Mouse (Mus musculus) MEL (cell line): Measurements from ENCODE around the gene Dab2.

Experiments
- CTCF ChIP-seq, 3 experiments: IDR thresholded peaks in 2 of 3; conservative IDR thresholded peaks in 1 of 3; 2 replicates each; pipeline ENCODE4 v1.5.1; 2011 to 2012; ENCODE audit warnings: low read length in 3 of 3, low read depth in 2 of 3, mild to moderate bottlenecking in 2 of 3, improper control_type of control experiment in 1 of 3, inconsistent platforms in 1 of 3, mixed read lengths in 1 of 3, moderate library complexity in 1 of 3; ENCODE audit not compliant: control insufficient read depth in 1 of 3, insufficient read depth in 1 of 3, poor library complexity in 1 of 3, severe bottlenecking in 1 of 3
- E2F4 ChIP-seq: IDR thresholded peaks from 2 replicates; pipeline ENCODE4 v1.6.1; 2011; ENCODE audit warnings: low read depth, low read length, improper control_type of control experiment, borderline replicate concordance
- ELF1 ChIP-seq: IDR thresholded peaks from 2 replicates; pipeline ENCODE4 v1.6.1; 2014; ENCODE audit warnings: low read depth, mild to moderate bottlenecking, inconsistent platforms, low read length, improper control_type of control experiment, moderate library complexity
- HCFC1 ChIP-seq: IDR thresholded peaks from 2 replicates; pipeline ENCODE4 v1.6.1; 2012; ENCODE audit warnings: low read depth, mild to moderate bottlenecking, inconsistent platforms, low read length, improper control_type of control experiment, moderate library complexity
- MAX ChIP-seq: IDR thresholded peaks from 2 replicates; pipeline ENCODE4 v1.6.1; 2011; ENCODE audit warnings: low read length, improper control_type of control experiment
- POLR2A ChIP-seq, 2 experiments: IDR thresholded peaks; 2 replicates each; pipeline ENCODE4 v1.6.1; 2011 to 2012; ENCODE audit warnings: low read length in 2 of 2, mild to moderate bottlenecking in 2 of 2, control low read depth in 1 of 2, improper control_type of control experiment in 1 of 2, low read depth in 1 of 2, moderate library complexity in 1 of 2; ENCODE audit not compliant: control insufficient read depth in 1 of 2, insufficient read depth in 1 of 2, poor library complexity in 1 of 2
- TBP ChIP-seq: IDR thresholded peaks from 2 replicates; pipeline ENCODE4 v1.8.0; 2011; ENCODE audit warnings: low read depth, low read length, improper control_type of control experiment
- UBTF ChIP-seq: IDR thresholded peaks from 2 replicates; pipeline ENCODE4 v1.6.1; 2012; ENCODE audit warnings: low read depth, mild to moderate bottlenecking, inconsistent platforms, low read length, improper control_type of control experiment, moderate library complexity, borderline replicate concordance; ENCODE audit not compliant: insufficient read depth

GRCm38 (mm10) chr15:6406771-6407170 is 107.2 kb downstream of the Dab2 start:
- no peak for TF ChIP-seq E2F4
- TF ChIP-seq ELF1, result no peak
- no peak for TF ChIP-seq CTCF (IDR thresholded peaks at IDR 0.05 in 2 of 3, conservative IDR thresholded peaks at IDR 0.05 in 1 of 3; ENCODE audit: control insufficient read depth in 1 of 3, insufficient read depth in 1 of 3, low read depth in 2 of 3, low read length in 3 of 3, poor library complexity in 1 of 3, severe bottlenecking in 1 of 3)
- no peak for TF ChIP-seq POLR2A (IDR thresholded peaks at IDR 0.05; ENCODE audit: control insufficient read depth in 1 of 2, insufficient read depth in 1 of 2, low read depth in 1 of 2, low read length in 2 of 2, poor library complexity in 1 of 2)
- TF ChIP-seq TBP, result no peak
- no peak for TF ChIP-seq UBTF
- no peak for TF ChIP-seq HCFC1
- no peak for TF ChIP-seq MAX
